Mouse (Mus musculus): Measurements from ENCODE around the gene Rexo1. TPM values are rescaled to one million over a fixed set of nuclear protein-coding genes. Genes with fewer than 3 reads are reported as not detected.

Rexo1 gene
- polyA plus RNA-seq, 1 experiment, result 188 TPM

DNA sequence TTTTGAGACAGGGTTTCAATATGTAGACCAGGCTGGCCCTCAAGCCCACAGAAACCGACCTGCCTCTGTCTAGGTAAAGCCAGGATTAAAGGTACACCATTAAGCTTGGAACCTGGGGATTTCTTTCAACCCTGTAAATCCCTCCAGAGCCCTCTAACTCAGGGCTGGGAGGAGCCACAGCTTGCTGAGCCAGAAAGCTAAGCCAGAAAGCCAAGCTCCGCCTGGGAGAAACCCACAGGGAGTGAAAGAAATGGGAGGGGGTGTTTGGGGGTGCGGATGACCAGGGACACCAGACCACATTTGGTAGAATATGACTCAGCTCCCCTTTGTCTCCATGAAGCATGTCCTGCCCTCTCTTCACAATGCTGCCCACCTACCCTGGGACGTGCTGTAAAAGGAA is 35.0 kb upstream of the Rexo1 start:
- no peaks in the 10 kb centered on the region for H3K36me3 ChIP-seq (ENCODE audit: control insufficient read depth, insufficient read depth, low read length)
- H3K27me3 ChIP-seq (ENCODE audit: control insufficient read depth, insufficient read depth, low read length), result no peaks in the 10 kb centered on the region
- no peaks in the 10 kb centered on the region for H3K4me1 ChIP-seq (replicated peaks; ENCODE audit: control insufficient read depth, insufficient read depth, low read length)
- 86% methylated on average over 4 of the region's 4 CpGs for WGBS
- no peak overlapping the region for H3K27ac ChIP-seq (ENCODE audit: control insufficient read depth, insufficient read depth, low read length)
- no peak overlapping the region for H3K4me3 ChIP-seq (ENCODE audit: control insufficient read depth, insufficient read depth, low read length)
- TF ChIP-seq POLR2A (IDR thresholded peaks at IDR 0.05; ENCODE audit: control insufficient read depth, extremely low read depth, insufficient read depth, low read length, poor library complexity), result no peak
- no peak for TF ChIP-seq CTCF (IDR thresholded peaks at IDR 0.05; ENCODE audit: borderline replicate concordance, control insufficient read depth, extremely low read depth, insufficient read depth, low read length, poor library complexity)
- no peak for DNase-seq

DNA sequence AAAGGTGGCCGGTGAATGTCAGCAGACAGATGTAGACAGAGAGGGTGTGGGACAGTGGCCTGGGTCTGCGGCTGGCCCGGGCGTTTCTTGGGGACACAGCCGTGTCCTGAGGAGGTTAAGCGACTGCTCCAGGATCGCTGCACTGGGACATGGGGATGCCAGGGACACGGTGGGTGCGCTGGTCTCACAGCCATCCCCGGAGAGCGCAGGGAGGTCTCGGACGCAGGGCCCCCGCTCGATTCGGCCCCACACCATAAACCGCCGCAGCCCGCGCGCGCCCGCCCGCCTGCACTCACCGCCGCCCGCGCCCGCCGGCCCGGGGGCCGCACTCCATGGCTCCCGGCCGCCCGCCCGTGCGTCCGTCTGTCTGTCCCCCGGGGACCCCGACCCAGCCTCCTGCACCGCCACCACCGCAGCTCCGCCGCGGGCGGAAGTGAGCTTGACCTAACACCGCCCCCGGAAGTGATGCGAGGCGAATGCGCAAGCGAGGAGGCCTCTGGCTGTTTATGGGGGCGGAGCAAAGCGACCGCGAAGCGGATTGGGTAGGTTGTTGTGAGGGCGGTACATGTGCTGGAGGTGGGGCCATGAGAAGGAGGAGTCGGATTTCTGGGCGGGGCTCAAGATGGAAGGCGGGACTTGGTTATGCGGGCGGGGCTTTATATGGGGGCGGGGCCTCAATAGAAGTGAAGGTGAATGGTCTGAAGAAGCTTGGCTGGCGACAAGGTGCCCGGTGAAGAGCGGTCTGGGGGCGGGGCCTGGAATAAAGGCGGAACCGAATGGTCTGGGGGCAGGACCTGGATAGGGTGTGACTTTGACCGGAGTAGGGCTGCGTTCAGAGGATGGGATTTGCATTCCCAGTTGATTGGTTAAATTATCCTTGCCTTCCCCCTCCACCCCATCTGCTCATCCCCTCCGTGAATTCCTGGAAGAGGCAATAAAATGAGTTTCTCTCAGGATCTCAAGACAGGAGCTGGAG is 28.8 kb upstream of the Rexo1 start, which contains the start of gene Abhd17a:
Abhd17a (minus strand) TSS at position 463 of the 976 bp plus-strand sequence.
- H3K27ac ChIP-seq (ENCODE audit: control insufficient read depth, insufficient read depth, low read length), result peak within 1 kb of the TSS; percentile 49
- TF ChIP-seq CTCF (IDR thresholded peaks at IDR 0.05; ENCODE audit: borderline replicate concordance, control insufficient read depth, extremely low read depth, insufficient read depth, low read length, poor library complexity), result no peak
- TF ChIP-seq POLR2A (IDR thresholded peaks at IDR 0.05; ENCODE audit: control insufficient read depth, extremely low read depth, insufficient read depth, low read length, poor library complexity), result peak; percentile 93
- peak; percentile 94 for DNase-seq
- no peaks in the 10 kb centered on the region for H3K27me3 ChIP-seq (ENCODE audit: control insufficient read depth, insufficient read depth, low read length)
- no peaks in the 10 kb centered on the region for H3K36me3 ChIP-seq (ENCODE audit: control insufficient read depth, insufficient read depth, low read length)
- WGBS, result 1% methylated on average over 73 of the region's 73 CpGs
- peak within 1 kb of the TSS; percentile 61 for H3K4me3 ChIP-seq (ENCODE audit: control insufficient read depth, insufficient read depth, low read length)
- H3K4me1 ChIP-seq (replicated peaks; ENCODE audit: control insufficient read depth, insufficient read depth, low read length), result peaks cover 33% of the 10 kb centered on the region

GRCm38 (mm10) chr10:80589127-80589878 is 27.9 kb upstream of the Rexo1 start:
- WGBS, result 3% methylated on average over 12 of the region's 12 CpGs
- H3K4me3 ChIP-seq (ENCODE audit: control insufficient read depth, insufficient read depth, low read length), result peak overlapping the region; percentile 61
- no peaks in the 10 kb centered on the region for H3K36me3 ChIP-seq (ENCODE audit: control insufficient read depth, insufficient read depth, low read length)
- peak; percentile 46 for DNase-seq
- no peak for TF ChIP-seq POLR2A (IDR thresholded peaks at IDR 0.05; ENCODE audit: control insufficient read depth, extremely low read depth, insufficient read depth, low read length, poor library complexity)
- TF ChIP-seq CTCF (IDR thresholded peaks at IDR 0.05; ENCODE audit: borderline replicate concordance, control insufficient read depth, extremely low read depth, insufficient read depth, low read length, poor library complexity), result no peak
- peak overlapping the region; percentile 49 for H3K27ac ChIP-seq (ENCODE audit: control insufficient read depth, insufficient read depth, low read length)
- no peaks in the 10 kb centered on the region for H3K27me3 ChIP-seq (ENCODE audit: control insufficient read depth, insufficient read depth, low read length)
- peaks cover 41% of the 10 kb centered on the region for H3K4me1 ChIP-seq (replicated peaks; ENCODE audit: control insufficient read depth, insufficient read depth, low read length)

DNA sequence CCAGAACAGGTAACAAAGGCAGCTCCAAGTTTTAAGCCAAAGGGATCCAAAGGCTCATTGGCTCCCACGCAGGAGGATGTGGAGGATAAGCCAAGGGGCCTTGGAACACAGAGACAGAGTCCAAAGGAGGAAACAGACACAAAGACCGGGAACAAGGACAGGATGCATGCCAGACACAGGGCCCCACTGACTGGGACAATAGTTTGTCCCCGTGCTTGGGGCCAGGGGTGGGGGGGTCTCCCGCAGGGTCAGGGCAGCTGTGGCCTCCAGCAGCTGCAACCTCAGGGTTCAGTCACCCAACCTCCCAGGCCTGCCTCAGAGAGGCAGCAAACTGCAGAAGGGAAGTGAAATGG is 25.9 kb upstream of the Rexo1 start:
- no peak for DNase-seq

DNA sequence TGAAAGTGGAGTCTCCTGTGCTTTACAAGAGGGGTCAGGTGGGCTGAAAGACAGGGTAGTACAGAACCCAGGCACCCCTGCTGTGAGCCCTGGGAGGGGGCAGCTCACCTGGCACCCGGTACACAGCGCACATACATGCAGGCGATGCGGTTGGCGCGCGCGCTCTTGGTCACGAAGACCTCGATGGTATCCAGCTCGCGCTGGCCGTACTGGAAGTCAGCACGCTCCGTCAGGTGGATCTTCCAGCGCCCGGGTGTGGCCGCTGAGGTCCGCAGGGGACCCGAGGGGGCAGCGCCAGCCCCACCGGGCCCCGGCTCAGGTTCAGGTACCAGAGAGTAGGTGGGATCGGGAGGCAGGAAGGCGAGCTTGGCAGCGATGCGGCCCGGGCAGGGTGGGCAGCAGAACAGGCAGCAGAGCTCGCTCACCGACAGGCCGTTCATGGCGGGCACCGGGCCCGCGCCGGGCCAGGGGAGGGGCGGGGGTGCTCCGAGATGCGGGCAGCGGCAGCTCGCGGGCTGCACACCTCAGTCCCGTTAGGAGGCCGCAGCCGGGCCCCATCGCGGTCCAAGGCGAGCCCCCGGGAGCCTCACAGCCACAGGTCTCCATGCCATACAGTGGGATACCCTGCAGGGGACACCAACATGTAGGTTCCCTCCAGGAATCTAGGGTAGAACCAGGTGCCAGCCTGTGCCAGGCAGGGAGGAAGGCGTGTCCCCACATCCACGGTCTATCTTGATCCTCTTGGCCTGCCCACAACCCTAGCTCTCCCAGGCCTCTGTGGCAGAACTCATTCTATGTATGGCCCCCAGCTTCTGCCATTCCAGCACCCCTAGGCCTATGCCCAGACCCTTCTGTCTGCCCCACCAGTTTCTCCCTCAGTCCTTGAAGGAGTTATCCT is 25.3 kb upstream of the Rexo1 start:
- H3K36me3 ChIP-seq (ENCODE audit: control insufficient read depth, insufficient read depth, low read length), result no peaks in the 10 kb centered on the region
- H3K27me3 ChIP-seq (ENCODE audit: control insufficient read depth, insufficient read depth, low read length), result no peaks in the 10 kb centered on the region
- no peak overlapping the region for H3K4me3 ChIP-seq (ENCODE audit: control insufficient read depth, insufficient read depth, low read length)
- peak; percentile 3 for DNase-seq
- WGBS, result 97% methylated on average over 48 of the region's 51 CpGs
- H3K4me1 ChIP-seq (replicated peaks; ENCODE audit: control insufficient read depth, insufficient read depth, low read length), result peaks cover 42% of the 10 kb centered on the region
- H3K27ac ChIP-seq (ENCODE audit: control insufficient read depth, insufficient read depth, low read length), result no peak overlapping the region
- TF ChIP-seq CTCF (IDR thresholded peaks at IDR 0.05; ENCODE audit: borderline replicate concordance, control insufficient read depth, extremely low read depth, insufficient read depth, low read length, poor library complexity), result no peak
- TF ChIP-seq POLR2A (IDR thresholded peaks at IDR 0.05; ENCODE audit: control insufficient read depth, extremely low read depth, insufficient read depth, low read length, poor library complexity), result no peak

More for the DNA sequence above, 25.9 kb upstream of the Rexo1 start:
- WGBS, result 49% methylated on average over 4 of the region's 4 CpGs
- Histone ChIP-seq H3K4me3 (ENCODE audit: control insufficient read depth, insufficient read depth, low read length) (no peak overlapping the region), H3K36me3 (ENCODE audit: control insufficient read depth, insufficient read depth, low read length) (no peaks in the 10 kb centered on the region), H3K27ac (ENCODE audit: control insufficient read depth, insufficient read depth, low read length) (no peak overlapping the region), H3K27me3 (ENCODE audit: control insufficient read depth, insufficient read depth, low read length) (no peaks in the 10 kb centered on the region), H3K4me1 (replicated peaks; ENCODE audit: control insufficient read depth, insufficient read depth, low read length) (peaks cover 42% of the 10 kb centered on the region)
- TF ChIP-seq POLR2A (IDR thresholded peaks at IDR 0.05; ENCODE audit: control insufficient read depth, extremely low read depth, insufficient read depth, low read length, poor library complexity) (no peak), CTCF (IDR thresholded peaks at IDR 0.05; ENCODE audit: borderline replicate concordance, control insufficient read depth, extremely low read depth, insufficient read depth, low read length, poor library complexity) (no peak)
